Mouse (Mus musculus) kidney, postnatal 25 days (tissue): ENCODE data around the gene AI182371.
A peak's percentile ranks its signal among the peaks of the same experiment; 100 is the strongest.

Experiments used
- DNase-seq, 2 experiments: peaks; one replicate each; pipeline ENCODE4 v3.0.0; 2021; ENCODE audit warnings: mixed read lengths in 2 of 2

The AI182371 gene

DNA sequence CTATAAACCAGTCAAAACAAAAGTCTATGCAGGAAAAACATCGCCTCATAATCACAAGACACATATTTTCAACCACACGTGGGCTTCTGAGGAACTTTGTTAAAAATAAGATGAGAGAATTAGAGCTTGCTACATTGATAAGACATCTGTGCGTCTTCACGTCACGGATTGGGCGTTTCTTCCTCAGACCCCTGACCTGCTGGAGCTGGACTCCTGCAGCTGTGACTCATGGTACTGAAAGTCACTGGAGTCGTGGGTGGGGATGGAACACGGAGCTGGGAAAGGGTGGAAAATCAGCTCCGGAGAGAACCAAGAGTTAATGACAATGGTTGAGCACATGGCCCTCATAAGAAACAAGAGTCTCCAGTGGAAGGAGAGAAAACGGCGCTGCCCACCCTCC lies 34.2 kb downstream of the AI182371 start:
- DNase-seq, result no peak

GRCm38 (mm10) chr2:35066525-35067082 lies 34.7 kb downstream of the AI182371 start:
- no peak for DNase-seq

GRCm38 (mm10) chr2:35063333-35064030 lies 37.9 kb downstream of the AI182371 start:
- DNase-seq, result no peak

- no peak for DNase-seq
Observed at GRCm38 (mm10) chr2:35061338-35061737, 40.0 kb downstream of the AI182371 start, which contains the start of gene Hc. Gene Hc (minus strand): TSS chr2:35061438.

GRCm38 (mm10) chr2:35060897-35061296 lies 40.4 kb downstream of the AI182371 start:
- DNase-seq, result no peak

GRCm38 (mm10) chr2:35060256-35060655 lies 41.1 kb downstream of the AI182371 start:
- DNase-seq, result no peak

DNA sequence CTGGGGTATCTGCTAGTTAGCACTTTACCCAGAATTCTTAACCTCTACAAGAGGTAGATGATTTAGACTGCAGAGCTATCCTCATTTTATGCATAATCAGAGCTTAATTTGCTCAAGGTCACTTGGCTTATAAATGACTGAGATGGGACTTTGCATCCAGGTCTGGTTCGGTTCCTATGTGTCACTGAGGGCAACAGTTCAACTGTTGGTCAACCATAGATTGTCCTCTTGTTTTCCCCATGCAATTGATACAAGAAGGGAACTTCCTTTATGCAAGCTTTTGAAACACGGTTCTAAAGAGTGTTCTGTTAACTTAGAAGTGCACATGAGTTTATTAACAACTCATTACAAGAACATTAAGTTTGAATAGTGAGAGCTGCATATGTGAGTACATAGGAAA lies 43.0 kb downstream of the AI182371 start:
- no peak for DNase-seq

- no peak for DNase-seq
Observed at GRCm38 (mm10) chr2:35057243-35057642, 44.1 kb downstream of the AI182371 start.

DNA sequence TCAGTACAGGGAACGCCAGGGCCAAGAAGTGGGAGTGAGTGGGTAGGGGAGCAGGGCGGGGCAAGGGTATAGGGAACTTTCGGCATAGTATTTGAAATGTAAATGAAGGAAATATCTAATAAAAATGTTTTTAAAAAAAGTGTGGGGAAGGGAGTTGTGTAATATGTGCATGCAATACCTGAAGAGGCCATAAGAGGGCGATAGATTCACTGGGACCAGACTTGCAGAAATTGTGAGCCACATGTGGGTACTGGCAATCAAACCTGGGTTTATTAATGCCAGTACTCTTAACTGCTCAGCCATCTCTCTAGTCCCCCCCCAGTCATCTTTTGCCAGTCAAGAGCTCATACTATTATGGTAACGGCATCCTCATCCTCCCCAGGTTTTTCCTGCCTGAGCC lies 52.5 kb downstream of the AI182371 start:
- peak in 1 of 2 experiments; percentile 57 for DNase-seq

DNA sequence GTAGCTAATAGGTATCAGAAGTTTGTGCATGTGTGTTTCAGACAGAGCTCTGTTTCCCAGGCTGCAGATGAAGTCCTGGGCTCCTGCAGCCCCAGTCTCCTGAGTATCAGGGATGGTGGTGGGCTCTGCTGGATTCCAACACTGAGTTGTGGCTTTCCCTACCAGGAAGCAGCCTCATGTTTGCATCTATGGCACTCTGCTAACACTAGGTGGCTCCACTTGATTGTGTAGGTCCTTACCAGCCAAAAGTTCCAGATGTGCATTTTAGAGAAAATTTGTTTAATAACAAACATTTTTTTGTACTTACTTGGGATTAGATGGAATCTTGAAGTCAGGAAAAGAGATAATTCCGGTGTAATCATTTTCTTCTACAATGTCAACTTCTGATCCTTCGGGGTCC lies 56.4 kb downstream of the AI182371 start:
- peak; percentile 45 to 48 for DNase-seq

- no peak for DNase-seq
Observed at GRCm38 (mm10) chr2:35038580-35039375, 62.6 kb downstream of the AI182371 start.
